Mouse (Mus musculus): Measurements from ENCODE around the gene Gm17087. TPM values are rescaled to one million over a fixed set of nuclear protein-coding genes. Genes with fewer than 3 reads are reported as not detected.
A peak's percentile ranks its signal among the peaks of the same experiment; 100 is the strongest.

The Gm17087 gene
- total RNA-seq, 2 experiments from 2014 or later, result not detected

DNA sequence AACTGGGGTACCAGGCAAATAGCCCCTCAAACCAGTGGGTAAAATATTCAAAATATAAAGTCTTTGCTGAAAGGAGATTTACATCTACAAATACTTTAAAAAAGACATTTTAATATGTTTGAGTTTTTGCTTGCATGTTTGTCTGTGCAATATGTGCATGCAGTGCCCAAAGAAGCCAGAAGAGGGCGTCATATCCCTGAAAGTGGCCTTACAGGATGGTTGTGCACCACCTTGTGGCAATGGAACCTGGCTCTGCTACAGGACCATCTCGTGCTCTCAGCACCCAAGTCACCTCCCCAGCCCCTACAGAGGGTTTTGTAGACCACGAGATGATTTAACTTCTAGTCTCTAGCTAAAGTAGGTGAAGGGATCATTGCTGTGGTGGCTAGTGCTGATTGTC is 32.9 kb downstream of the Gm17087 start:
- no peak overlapping the region for H3K4me3 ChIP-seq
- no peak overlapping the region for H3K27ac ChIP-seq
- no peak for DNase-seq (ENCODE audit: low spot score in 2 of 2)
- TF ChIP-seq CTCF (conservative IDR thresholded peaks at IDR 0.05), result peak; percentile 68

DNA sequence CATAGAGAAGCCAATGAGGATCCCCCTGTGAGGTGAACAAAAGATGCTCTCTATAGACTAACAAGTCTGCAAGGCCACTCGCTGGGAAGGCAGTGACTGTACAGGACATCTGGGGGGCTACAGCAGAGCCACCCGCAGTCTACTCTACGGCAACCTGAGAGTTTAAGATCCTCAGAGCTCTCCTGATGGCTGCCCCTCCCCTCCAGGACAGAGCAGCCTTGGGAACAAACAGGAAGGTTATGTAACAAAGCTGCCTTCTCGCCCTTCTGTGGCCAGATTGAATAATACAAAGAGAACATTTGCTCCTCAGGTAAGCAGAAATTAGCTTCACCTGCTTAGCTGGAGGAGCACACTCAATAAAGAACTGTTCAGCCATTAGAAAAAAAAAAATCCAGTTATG is 34.1 kb downstream of the Gm17087 start:
- H3K4me3 ChIP-seq, result no peak overlapping the region
- DNase-seq (ENCODE audit: low spot score in 2 of 2), result no peak
- no peak overlapping the region for H3K27ac ChIP-seq
- no peak for TF ChIP-seq CTCF (conservative IDR thresholded peaks at IDR 0.05)

DNA sequence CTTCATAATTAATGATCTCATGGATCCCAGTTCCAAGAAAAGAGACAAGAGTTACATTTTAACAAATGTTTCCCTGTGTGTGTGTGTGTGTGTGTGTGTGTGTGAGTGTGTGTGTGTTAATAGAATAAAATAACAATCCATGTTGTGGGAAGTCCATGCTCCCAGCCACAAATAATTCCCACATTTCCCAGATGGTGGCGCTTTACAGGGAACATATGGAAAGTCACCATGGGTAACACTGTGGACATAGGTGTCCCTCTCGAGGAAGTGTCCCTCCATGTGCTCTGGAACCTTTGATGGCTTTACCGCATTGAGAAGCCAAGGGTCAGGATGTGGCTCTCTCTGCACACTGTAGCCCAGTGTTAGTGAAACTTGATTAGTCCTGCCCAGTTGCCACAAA is 38.1 kb downstream of the Gm17087 start:
- DNase-seq (ENCODE audit: low spot score in 2 of 2), result no peak
- H3K4me3 ChIP-seq, result no peak overlapping the region
- TF ChIP-seq CTCF (conservative IDR thresholded peaks at IDR 0.05), result no peak
- H3K27ac ChIP-seq, result no peak overlapping the region

DNA sequence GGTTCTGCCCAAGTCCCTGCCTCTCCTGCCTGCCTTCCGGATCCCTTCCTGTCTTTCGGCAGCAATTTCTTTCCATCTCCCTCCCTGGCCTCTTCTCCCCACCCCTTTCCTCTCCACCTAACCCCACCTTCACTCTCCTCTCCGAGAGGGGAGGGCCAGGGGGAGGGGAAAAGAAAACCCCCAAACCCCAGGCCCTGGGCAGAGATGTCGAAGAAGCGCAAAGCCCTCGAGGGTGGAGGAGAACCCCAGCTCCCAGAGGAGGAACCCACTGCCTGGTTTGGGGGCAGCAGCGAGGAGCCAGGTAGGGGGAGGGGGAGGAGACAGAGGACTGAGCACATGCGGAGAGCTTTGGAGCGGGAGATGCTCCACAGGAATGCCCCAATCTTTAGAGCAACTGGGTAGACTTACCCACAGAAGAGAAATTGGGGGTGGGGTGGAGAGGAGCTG is 39.9 kb downstream of the Gm17087 start:
- no peak for TF ChIP-seq CTCF (conservative IDR thresholded peaks at IDR 0.05)
- H3K27ac ChIP-seq, result peak overlapping the region; percentile 97
- peak; percentile 38 to 50 for DNase-seq (ENCODE audit: low spot score in 2 of 2)
- peak overlapping the region; percentile 76 for H3K4me3 ChIP-seq

DNA sequence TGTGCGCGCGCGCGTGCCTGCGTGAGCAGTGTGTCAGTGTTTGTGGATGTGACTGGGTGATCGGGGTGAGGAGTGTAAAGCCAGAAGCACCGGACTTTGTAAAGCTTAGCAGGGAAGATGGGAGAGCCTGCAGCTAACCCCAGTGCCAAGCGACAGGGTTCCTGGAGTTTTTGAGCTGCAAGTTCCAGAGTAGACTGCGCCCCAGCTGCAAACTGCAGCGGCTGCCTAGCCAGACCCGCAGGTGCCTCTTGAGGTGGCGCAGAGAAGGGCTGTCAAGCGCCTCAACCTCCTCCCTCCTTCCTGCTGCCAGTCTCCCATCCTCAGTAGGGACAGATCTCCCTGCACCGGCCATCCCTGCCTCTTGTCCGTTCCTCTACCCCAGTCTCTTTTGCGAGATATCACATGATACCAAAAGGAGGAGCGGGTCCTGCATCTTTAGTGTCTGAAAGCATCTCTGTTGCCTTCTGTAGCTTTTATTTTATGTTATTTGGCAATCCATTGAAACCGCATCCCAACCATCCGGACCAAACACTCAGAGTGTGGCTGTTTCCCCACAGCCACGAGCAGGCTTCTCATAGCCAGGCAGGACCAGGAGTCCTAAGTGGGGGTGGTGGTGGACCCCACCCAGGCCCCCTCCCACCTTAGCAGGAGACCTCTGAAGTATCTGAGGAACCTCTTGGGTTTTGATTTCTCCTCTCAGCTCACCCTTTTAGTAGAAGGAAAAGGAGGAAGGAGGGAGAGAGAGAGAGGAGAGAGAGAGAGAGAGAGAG is 40.6 kb downstream of the Gm17087 start:
- no peak for TF ChIP-seq CTCF (conservative IDR thresholded peaks at IDR 0.05)
- peak overlapping the region; percentile 76 for H3K4me3 ChIP-seq
- DNase-seq (ENCODE audit: low spot score in 2 of 2), result peak in 1 of 2 experiments; percentile 36
- H3K27ac ChIP-seq, result peak overlapping the region; percentile 97

DNA sequence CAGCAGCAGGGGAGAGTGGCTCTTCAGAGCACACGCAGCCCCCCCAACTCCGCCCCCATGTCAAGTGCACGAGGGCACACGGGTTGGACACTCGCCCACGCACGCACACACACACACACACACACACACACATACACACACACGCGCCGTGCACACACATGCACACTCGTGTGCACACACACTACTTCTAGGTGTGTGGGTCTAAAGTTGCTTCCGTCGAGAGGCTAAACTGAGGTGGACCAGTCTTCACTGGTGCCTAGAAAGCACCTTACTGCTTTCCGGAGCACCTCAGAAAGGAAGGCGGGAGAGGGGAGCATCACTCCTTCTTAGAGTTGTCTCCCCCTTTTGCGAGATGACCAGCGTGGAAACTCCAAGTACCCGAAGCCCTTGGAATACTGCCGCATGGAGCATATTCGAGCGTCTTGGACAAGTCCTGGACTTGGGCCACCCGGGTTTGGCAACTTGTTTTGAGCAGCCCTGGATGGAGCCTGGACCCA is 41.5 kb downstream of the Gm17087 start, which contains the start of gene Pde10a:
Gene Pde10a (plus strand): TSS at position 148 of the 497 bp plus-strand sequence.
- no peak for TF ChIP-seq CTCF (conservative IDR thresholded peaks at IDR 0.05)
- H3K4me3 ChIP-seq, result peak within 1 kb of the TSS; percentile 76
- no peak for DNase-seq (ENCODE audit: low spot score in 2 of 2)
- peak within 1 kb of the TSS; percentile 97 for H3K27ac ChIP-seq

- peak overlapping the region; percentile 97 for H3K27ac ChIP-seq
- peak; percentile 80 to 88 for DNase-seq (ENCODE audit: low spot score in 2 of 2)
- TF ChIP-seq CTCF (conservative IDR thresholded peaks at IDR 0.05), result peak; percentile 74
- H3K4me3 ChIP-seq, result peak overlapping the region; percentile 76
These were observed 42.2 kb downstream of the Gm17087 start for GRCm38 (mm10) chr17:8524387-8525165.

DNA sequence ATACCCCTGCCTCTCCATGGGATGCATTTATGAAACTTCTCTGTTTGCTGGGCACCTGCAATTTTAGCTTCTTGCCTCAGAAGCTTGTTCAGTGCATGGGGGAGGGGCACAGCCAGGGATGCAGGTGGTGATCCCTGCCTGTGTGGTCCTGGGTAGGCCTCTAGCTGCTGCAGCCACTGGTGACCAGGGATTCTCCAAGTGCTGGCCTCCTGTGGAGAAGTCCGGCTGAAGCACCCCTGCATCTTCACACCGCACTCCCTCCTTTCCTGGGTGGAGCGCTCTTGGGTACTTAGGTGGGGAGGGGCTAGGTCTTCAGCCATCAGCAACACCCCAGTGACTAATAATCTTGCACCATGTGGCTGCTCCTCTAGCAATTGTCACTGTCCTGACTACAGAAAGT is 42.8 kb downstream of the Gm17087 start:
- DNase-seq (ENCODE audit: low spot score in 2 of 2), result no peak
- no peak for TF ChIP-seq CTCF (conservative IDR thresholded peaks at IDR 0.05)
- Histone ChIP-seq H3K27ac (peak overlapping the region; percentile 97), H3K4me3 (peak overlapping the region; percentile 76)

DNA sequence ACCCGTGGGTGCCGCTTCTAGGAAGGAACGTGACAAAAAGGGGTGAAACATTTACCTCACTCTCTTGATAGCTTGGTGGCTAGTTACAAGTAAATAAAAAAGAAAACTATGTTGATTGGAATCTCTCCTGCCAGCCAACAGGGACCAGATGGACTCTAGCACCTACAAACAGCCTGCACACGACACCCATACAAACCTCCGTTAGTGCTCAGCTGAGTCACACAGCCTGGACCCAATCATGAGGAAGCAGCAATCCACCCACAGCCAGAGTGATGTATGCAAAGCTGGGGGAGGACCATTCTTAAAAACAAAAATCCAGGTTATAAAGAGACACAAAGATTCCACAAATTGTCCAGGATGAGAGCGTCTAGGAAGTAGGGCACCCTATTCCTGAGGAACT is 50.7 kb downstream of the Gm17087 start:
- DNase-seq (ENCODE audit: low spot score in 2 of 2), result peak; percentile 52 to 79
- Histone ChIP-seq H3K4me3 (no peak overlapping the region; the same call in 1 of the 2 replicates), H3K27ac (peak overlapping the region; percentile 71)
- no peak for TF ChIP-seq CTCF (conservative IDR thresholded peaks at IDR 0.05)

Other genes with a start within 250 kb of the Gm17087 start
- gene Prr18, start 229.5 kb downstream of the Gm17087 start, total RNA-seq (2021), result 10 to 100 TPM; 18.0 to 19.3 TPM
- gene T2, start 211.0 kb downstream of the Gm17087 start, total RNA-seq (2021), result under 1 TPM; 0.37 to 0.97 TPM
- not detected for gene T, start 132.5 kb downstream of the Gm17087 start, total RNA-seq (2021)
- gene Pde10a, start 41.6 kb downstream of the Gm17087 start, total RNA-seq (2021), result 10 to 100 TPM; 67.6 to 71.6 TPM

Measured in layer of hippocampus, adult 2 months (tissue).